Mouse (Mus musculus): ENCODE data around the gene Shpk. TPM values are rescaled to one million over a fixed set of nuclear protein-coding genes. Genes with fewer than 3 reads are reported as not detected.

The Shpk gene
- polyA plus RNA-seq, 1 experiment, result 4.4 TPM

DNA sequence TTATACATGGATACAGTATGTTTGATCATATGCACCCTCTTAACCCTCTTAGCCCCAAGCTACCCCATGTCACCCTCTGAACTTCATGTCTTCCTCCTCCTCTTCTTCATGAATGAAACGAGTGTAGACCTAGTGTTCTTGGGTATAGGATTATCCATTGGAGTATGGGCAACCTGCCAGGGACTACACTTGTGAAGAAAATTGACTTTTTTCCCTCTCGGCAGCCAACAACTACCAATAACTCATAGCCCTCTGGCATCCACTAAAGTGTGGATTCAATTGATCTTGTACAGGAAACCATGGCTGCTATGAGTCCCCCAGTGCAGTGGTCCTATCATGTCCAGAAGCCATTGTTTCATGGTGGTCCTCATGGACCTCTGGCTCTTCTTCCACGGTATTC is 37.5 kb downstream of the Shpk start:
- 58% methylated on average over 3 of the region's 3 CpGs for WGBS
- no peak for DNase-seq
- H3K4me1 ChIP-seq (ENCODE audit: control insufficient read depth, insufficient read depth, low read length), result no peaks in the 10 kb centered on the region
- no peak for TF ChIP-seq POLR2A (IDR thresholded peaks at IDR 0.05; ENCODE audit: borderline replicate concordance, extremely low read depth, low read depth, low read length)
- TF ChIP-seq CTCF (IDR thresholded peaks at IDR 0.05; ENCODE audit: insufficient read depth, low read length), result no peak
- H3K4me3 ChIP-seq (replicated peaks; ENCODE audit: extremely low read depth, low read depth, low read length), result no peak overlapping the region

- WGBS, result 74% methylated on average over 6 of the region's 6 CpGs
- TF ChIP-seq CTCF (IDR thresholded peaks at IDR 0.05; ENCODE audit: insufficient read depth, low read length), result no peak
- no peak for TF ChIP-seq POLR2A (IDR thresholded peaks at IDR 0.05; ENCODE audit: borderline replicate concordance, extremely low read depth, low read depth, low read length)
Measured at GRCm38 (mm10) chr11:73242199-73242598, 42.9 kb downstream of the Shpk start.

DNA sequence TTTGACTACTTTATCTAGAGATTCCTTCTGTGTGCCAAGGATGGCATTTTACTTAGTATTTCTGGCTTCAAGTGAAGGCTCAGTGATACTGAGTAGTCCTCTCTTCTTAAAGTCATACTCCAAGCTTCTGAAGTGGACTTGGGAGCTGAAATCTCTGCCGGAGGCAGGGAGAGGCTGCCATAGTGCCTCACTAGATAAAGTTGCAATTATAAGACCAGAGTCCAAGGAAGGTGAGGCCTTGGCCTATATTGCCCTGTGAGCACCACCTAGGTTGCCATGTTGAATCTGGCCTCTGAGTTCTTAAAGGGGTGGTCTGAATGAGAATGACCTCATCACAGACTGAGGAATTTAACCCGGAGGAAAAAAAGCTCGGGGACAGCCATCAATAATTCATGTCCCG is 43.5 kb downstream of the Shpk start:
- no peak for TF ChIP-seq POLR2A (IDR thresholded peaks at IDR 0.05; ENCODE audit: borderline replicate concordance, extremely low read depth, low read depth, low read length)
- no peak for TF ChIP-seq CTCF (IDR thresholded peaks at IDR 0.05; ENCODE audit: insufficient read depth, low read length)
- 81% methylated on average over 4 of the region's 4 CpGs for WGBS
- Histone ChIP-seq H3K4me1 (ENCODE audit: control insufficient read depth, insufficient read depth, low read length) (no peaks in the 10 kb centered on the region), H3K4me3 (replicated peaks; ENCODE audit: extremely low read depth, low read depth, low read length) (no peak overlapping the region)
- no peak for DNase-seq

More at GRCm38 (mm10) chr11:73242199-73242598, 42.9 kb downstream of the Shpk start:
- Histone ChIP-seq H3K4me3 (replicated peaks; ENCODE audit: extremely low read depth, low read depth, low read length) (no peak overlapping the region), H3K4me1 (ENCODE audit: control insufficient read depth, insufficient read depth, low read length) (no peaks in the 10 kb centered on the region)
- no peak for DNase-seq

DNA sequence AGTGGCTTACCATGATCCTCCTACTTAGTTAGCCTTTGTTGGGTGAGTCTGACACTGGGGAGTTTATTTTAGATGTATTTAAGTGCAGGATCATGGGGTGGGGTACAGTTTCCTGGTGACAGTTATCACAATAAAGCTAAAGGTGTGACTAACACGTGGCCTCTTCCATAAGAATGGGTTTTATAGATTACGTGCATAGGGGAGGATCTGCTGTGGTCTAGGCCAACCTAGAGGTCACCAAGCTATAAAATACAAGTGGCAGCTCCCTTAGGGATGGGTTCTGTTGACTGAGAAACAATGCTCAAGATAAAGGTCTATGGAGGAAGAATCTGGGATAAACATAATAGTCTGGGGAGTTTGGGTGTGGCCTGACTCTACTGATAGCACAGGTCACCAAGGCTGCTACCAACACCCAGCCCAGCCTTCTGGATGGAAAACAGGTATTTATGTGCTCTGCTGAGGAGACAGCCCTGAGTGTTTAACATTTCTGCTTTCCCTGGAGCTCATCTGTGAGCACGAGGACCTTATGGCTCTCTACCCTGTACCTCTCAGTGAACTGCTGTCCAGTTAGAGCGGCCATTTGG is 58.2 kb downstream of the Shpk start:
- Histone ChIP-seq H3K4me1 (ENCODE audit: control insufficient read depth, insufficient read depth, low read length) (no peaks in the 10 kb centered on the region), H3K4me3 (replicated peaks; ENCODE audit: extremely low read depth, low read depth, low read length) (no peak overlapping the region)
- WGBS, result 66% methylated on average over 4 of the region's 4 CpGs
- no peak for DNase-seq
- TF ChIP-seq CTCF (IDR thresholded peaks at IDR 0.05; ENCODE audit: insufficient read depth, low read length), result no peak
- TF ChIP-seq POLR2A (IDR thresholded peaks at IDR 0.05; ENCODE audit: borderline replicate concordance, extremely low read depth, low read depth, low read length), result no peak

GRCm38 (mm10) chr11:73258664-73259063 is 59.4 kb downstream of the Shpk start:
- H3K4me3 ChIP-seq (replicated peaks; ENCODE audit: extremely low read depth, low read depth, low read length), result no peak overlapping the region
- no peak for DNase-seq
- TF ChIP-seq POLR2A (IDR thresholded peaks at IDR 0.05; ENCODE audit: borderline replicate concordance, extremely low read depth, low read depth, low read length) (no peak), CTCF (IDR thresholded peaks at IDR 0.05; ENCODE audit: insufficient read depth, low read length) (no peak)
- H3K4me1 ChIP-seq (ENCODE audit: control insufficient read depth, insufficient read depth, low read length), result no peaks in the 10 kb centered on the region

DNA sequence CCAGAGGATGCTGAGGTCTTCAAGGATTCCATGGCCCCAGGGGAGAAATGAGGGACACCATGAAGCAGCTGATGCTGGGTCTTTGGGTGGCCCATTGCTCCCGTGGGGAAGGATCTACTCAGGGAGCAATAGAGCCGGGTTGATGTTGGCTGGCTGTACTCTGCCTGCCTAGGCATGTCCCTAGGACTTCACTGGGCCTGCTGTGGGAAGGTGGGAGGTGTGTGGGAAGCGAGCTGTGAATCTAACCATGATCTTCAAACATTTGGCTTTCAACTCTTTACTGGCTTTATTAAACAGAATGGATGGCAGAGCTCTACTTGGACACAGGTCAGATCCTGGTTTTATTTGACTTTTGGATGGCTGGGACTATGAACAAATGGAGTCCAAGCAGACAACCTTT is 61.2 kb downstream of the Shpk start:
- TF ChIP-seq POLR2A (IDR thresholded peaks at IDR 0.05; ENCODE audit: borderline replicate concordance, extremely low read depth, low read depth, low read length) (no peak), CTCF (IDR thresholded peaks at IDR 0.05; ENCODE audit: insufficient read depth, low read length) (no peak)
- H3K4me1 ChIP-seq (ENCODE audit: control insufficient read depth, insufficient read depth, low read length), result no peaks in the 10 kb centered on the region
- DNase-seq, result no peak
- no peak overlapping the region for H3K4me3 ChIP-seq (replicated peaks; ENCODE audit: extremely low read depth, low read depth, low read length)
- 71% methylated on average over 3 of the region's 3 CpGs for WGBS

DNA sequence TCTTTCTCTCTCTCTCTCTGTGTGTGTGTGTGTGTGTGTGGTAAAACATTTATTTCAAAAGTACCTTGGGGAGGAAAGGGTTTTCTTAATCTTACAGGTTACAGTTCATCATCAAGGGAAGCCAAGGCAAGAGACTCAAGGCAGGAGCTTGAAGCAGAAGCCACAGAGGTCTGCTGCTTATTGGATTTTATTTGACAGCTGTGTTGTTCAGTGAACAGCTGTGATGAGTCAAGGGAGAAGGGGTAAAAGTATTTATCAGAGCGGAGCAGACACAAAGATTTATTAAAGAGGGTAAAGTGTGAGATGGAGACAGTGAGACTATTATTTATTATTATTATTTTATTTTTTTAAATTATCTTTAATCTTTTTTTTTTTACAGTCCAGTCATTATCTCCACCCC is 62.1 kb downstream of the Shpk start:
- no peak for DNase-seq
- TF ChIP-seq POLR2A (IDR thresholded peaks at IDR 0.05; ENCODE audit: borderline replicate concordance, extremely low read depth, low read depth, low read length) (no peak), CTCF (IDR thresholded peaks at IDR 0.05; ENCODE audit: insufficient read depth, low read length) (no peak)
- H3K4me3 ChIP-seq (replicated peaks; ENCODE audit: extremely low read depth, low read depth, low read length), result no peak overlapping the region
- no peaks in the 10 kb centered on the region for H3K4me1 ChIP-seq (ENCODE audit: control insufficient read depth, insufficient read depth, low read length)
- WGBS, result 77% methylated on average over 1 of the region's 1 CpGs

DNA sequence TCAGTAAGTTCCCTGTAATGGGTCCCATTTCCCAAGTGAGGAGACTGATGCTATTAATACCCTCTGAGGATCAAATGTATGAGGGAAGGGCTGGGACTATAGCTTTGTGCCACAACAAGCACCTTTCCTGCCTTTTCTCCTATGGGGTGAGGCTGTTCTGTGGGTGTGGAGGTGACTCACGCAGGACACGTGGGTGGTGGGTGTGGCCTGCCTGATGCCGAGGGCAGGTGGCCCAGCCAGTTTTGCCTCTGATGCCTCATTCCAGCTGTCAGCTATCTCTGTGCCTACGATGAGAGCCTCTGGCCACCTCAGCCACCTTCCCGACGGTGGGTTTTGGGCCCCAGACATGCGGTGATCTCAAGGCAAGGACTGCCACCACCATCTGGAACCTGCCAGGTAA is 68.0 kb downstream of the Shpk start, which contains the start of gene Trpv3:
Trpv3 (plus strand) TSS at position 122 of the 400 bp plus-strand sequence.
- DNase-seq, result no peak
- TF ChIP-seq POLR2A (IDR thresholded peaks at IDR 0.05; ENCODE audit: borderline replicate concordance, extremely low read depth, low read depth, low read length), result no peak
- no peak for TF ChIP-seq CTCF (IDR thresholded peaks at IDR 0.05; ENCODE audit: insufficient read depth, low read length)
- 69% methylated on average over 7 of the region's 7 CpGs for WGBS
- Histone ChIP-seq H3K4me1 (ENCODE audit: control insufficient read depth, insufficient read depth, low read length) (no peaks in the 10 kb centered on the region), H3K4me3 (replicated peaks; ENCODE audit: extremely low read depth, low read depth, low read length) (no peak within 1 kb of the TSS)

Other genes starting within 250 kb of the Shpk start
- 253 and 256 TPM in 2 replicates for gene Atp2a3, start 238.3 kb upstream of the Shpk start, polyA plus RNA-seq (2012; rRNA removed)
- 3.2 and 4.4 TPM in 2 replicates for gene P2rx1, start 200.4 kb upstream of the Shpk start, polyA plus RNA-seq (2012; rRNA removed)
- 8.7 and 9.3 TPM in 2 replicates for gene Camkk1, start 180.5 kb upstream of the Shpk start, polyA plus RNA-seq (2012; rRNA removed)
- gene Ncbp3, start 151.7 kb upstream of the Shpk start, polyA plus RNA-seq (2012; rRNA removed), result 1.7 and 3.6 TPM in 2 replicates
- 3.8 and 4.3 TPM in 2 replicates for gene Itgae, start 108.9 kb upstream of the Shpk start, polyA plus RNA-seq (2012; rRNA removed)
- gene Haspin, start 61.2 kb upstream of the Shpk start, polyA plus RNA-seq (2012; rRNA removed), result 0.41 and 0.70 TPM in 2 replicates
- 3.2 and 5.5 TPM in 2 replicates for gene P2rx5, start 39.0 kb upstream of the Shpk start, polyA plus RNA-seq (2012; rRNA removed)
- 47.9 and 55.4 TPM in 2 replicates for gene Emc6, start 22.4 kb upstream of the Shpk start, polyA plus RNA-seq (2012; rRNA removed)
- 109 and 123 TPM in 2 replicates for gene Tax1bp3, start 22.4 kb upstream of the Shpk start, polyA plus RNA-seq (2012; rRNA removed)
- gene Ctns, start 418 bp upstream of the Shpk start, polyA plus RNA-seq (2012; rRNA removed), result 14.2 and 17.2 TPM in 2 replicates
- gene Trpv1, start 34.8 kb downstream of the Shpk start, polyA plus RNA-seq (2012; rRNA removed), result 0.09 and 0.55 TPM in 2 replicates
- 0.14 and 0.49 TPM in 2 replicates for gene Trpv3, start 67.9 kb downstream of the Shpk start, polyA plus RNA-seq (2012; rRNA removed)
- gene Aspa, start 130.1 kb downstream of the Shpk start, polyA plus RNA-seq (2012; rRNA removed), result 1.5 and 2.2 TPM in 2 replicates
- gene Gm49340, start 130.3 kb downstream of the Shpk start, polyA plus RNA-seq (2012; rRNA removed), result 0.05 TPM in 1 of 2 replicates, not detected in the other
- gene Spata22, start 130.3 kb downstream of the Shpk start, polyA plus RNA-seq (2012; rRNA removed), result not detected in 2 replicates
- gene Olfr20, start 151.3 kb downstream of the Shpk start, polyA plus RNA-seq (2012; rRNA removed), result not detected in 2 replicates
- gene Olfr376, start 171.8 kb downstream of the Shpk start, polyA plus RNA-seq (2012; rRNA removed), result not detected in 2 replicates
- gene Olfr1, start 200.2 kb downstream of the Shpk start, polyA plus RNA-seq (2012; rRNA removed), result not detected in 2 replicates
- gene Olfr378, start 229.0 kb downstream of the Shpk start, polyA plus RNA-seq (2012; rRNA removed), result not detected in 2 replicates

Measured in lung, adult 2 months (tissue).